Mouse (Mus musculus) cerebellum, adult 11 months (tissue): ENCODE data around the gene Gm20388.

Experiments
- DNase-seq: peaks from one replicate; pipeline ENCODE4 v3.0.0; 2022

Gene Gm20388

GRCm38 (mm10) chr8:120896203-120896602, 985.6 kb downstream of the Gm20388 start:
- no peak for DNase-seq

- DNase-seq, result no peak
Measured at GRCm38 (mm10) chr8:120898008-120898407, 987.4 kb downstream of the Gm20388 start.

- no peak for DNase-seq
Measured at GRCm38 (mm10) chr8:120898828-120899407, 988.3 kb downstream of the Gm20388 start.

- DNase-seq, result no peak
Measured at GRCm38 (mm10) chr8:120902346-120902745, 991.7 kb downstream of the Gm20388 start.

- no peak for DNase-seq
Measured at GRCm38 (mm10) chr8:120907671-120908070, 997.0 kb downstream of the Gm20388 start.

- DNase-seq, result no peak
Measured at GRCm38 (mm10) chr8:120910936-120911335, 1000.3 kb downstream of the Gm20388 start.

- DNase-seq, result no peak
Measured at GRCm38 (mm10) chr8:120912463-120912862, 1001.8 kb downstream of the Gm20388 start.

- no peak for DNase-seq
Measured at GRCm38 (mm10) chr8:120916831-120917435, 1006.3 kb downstream of the Gm20388 start.

- DNase-seq, result no peak
Measured at GRCm38 (mm10) chr8:120920527-120920926, 1009.9 kb downstream of the Gm20388 start.

- no peak for DNase-seq
Measured at GRCm38 (mm10) chr8:120926201-120926600, 1015.6 kb downstream of the Gm20388 start.

GRCm38 (mm10) chr8:120928082-120928481, 1017.4 kb downstream of the Gm20388 start:
- DNase-seq, result no peak

- DNase-seq, result no peak
Measured at GRCm38 (mm10) chr8:120934596-120934995, 1024.0 kb downstream of the Gm20388 start.

- no peak for DNase-seq
Measured at GRCm38 (mm10) chr8:120936685-120937084, 1026.0 kb downstream of the Gm20388 start.

GRCm38 (mm10) chr8:120937474-120937873, 1026.8 kb downstream of the Gm20388 start:
- DNase-seq, result no peak

- DNase-seq, result no peak
Measured at GRCm38 (mm10) chr8:120940287-120940686, 1029.6 kb downstream of the Gm20388 start.

GRCm38 (mm10) chr8:120947240-120947639, 1036.6 kb downstream of the Gm20388 start:
- DNase-seq, result no peak

- DNase-seq, result no peak
Measured at GRCm38 (mm10) chr8:120948050-120948595, 1037.5 kb downstream of the Gm20388 start.

GRCm38 (mm10) chr8:120948620-120949491, 1038.2 kb downstream of the Gm20388 start:
- DNase-seq, result no peak

- DNase-seq, result no peak
Measured at GRCm38 (mm10) chr8:120950674-120951218, 1040.1 kb downstream of the Gm20388 start.

GRCm38 (mm10) chr8:120959470-120959891, 1048.8 kb downstream of the Gm20388 start:
- DNase-seq, result no peak

- DNase-seq, result no peak
Measured at GRCm38 (mm10) chr8:120962606-120963380, 1052.2 kb downstream of the Gm20388 start.

- DNase-seq, result no peak
Measured at GRCm38 (mm10) chr8:120966557-120966956, 1055.9 kb downstream of the Gm20388 start.
